Mouse (Mus musculus): ENCODE data around the gene Gm11232.

Gene Gm11232

DNA sequence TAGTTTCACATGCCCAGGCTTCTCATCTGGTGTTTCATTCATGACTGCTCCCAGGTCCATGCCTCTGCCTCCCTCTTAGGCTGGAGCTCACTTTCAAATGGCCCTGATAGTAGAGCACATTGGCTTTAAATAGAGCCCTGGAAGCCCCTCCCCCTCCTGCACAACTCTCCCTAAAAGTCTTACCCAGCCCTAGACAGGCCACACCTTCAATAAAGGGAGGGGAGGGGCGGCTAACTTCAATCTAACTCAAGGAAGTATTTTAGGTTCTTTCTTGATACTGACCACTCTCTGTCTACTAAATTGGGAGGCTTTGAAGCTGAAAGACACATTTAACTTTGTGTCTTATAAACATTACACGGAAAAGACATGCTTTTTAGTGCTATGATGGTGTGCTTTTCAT, at the start of gene Gm11232:
Gene Gm11232, minus strand, starts transcription at position 101 of the 400 bp plus-strand sequence.
- no peak for DNase-seq

- no peak for DNase-seq
These were observed 48.3 kb upstream of the Gm11232 start for GRCm38 (mm10) chr4:71805977-71806534.

- no peak for DNase-seq
These were observed 7.8 kb upstream of the Gm11232 start for GRCm38 (mm10) chr4:71765529-71765928.

- peak; percentile 89 for DNase-seq
These were observed 7.3 kb upstream of the Gm11232 start for GRCm38 (mm10) chr4:71765071-71765470.

DNA sequence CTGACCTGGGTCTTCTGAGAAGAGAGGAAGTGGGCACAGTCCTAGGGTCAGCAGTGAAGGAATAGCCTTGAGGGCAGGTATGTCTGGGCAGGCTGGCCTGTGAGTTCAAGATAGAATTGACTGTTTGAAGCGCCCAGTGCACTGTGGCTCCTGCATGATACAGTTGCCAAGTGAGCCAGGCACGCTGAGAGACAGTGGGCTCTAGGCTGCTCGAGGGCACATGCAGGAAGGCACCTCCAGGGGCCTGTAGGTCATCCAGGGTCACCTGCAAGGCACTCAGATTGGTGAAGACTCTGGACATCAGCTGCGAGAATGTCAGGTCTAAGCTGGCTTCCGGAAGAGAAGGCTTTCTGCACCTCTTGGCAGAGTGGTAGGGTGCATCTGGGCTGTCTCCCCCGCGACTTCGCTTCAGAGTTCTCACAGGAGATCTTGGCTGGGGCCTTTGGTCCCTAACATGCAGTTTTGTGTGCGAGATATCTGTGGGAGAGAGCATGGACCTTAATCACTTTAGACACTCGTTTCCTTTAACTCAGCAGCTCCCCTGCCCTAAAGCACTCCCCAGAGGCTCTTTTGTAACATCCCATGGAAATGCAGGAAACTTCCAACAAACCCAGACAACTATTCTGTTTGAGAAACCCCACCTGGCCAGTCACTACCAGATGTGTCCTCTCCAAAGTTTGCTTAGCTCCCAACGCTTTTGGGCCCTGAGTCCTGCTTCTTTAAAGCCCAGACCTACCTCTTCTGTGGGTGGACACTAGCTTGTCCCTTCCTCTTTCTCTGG, 1.1 kb downstream of the Gm11232 start:
- no peak for DNase-seq

DNA sequence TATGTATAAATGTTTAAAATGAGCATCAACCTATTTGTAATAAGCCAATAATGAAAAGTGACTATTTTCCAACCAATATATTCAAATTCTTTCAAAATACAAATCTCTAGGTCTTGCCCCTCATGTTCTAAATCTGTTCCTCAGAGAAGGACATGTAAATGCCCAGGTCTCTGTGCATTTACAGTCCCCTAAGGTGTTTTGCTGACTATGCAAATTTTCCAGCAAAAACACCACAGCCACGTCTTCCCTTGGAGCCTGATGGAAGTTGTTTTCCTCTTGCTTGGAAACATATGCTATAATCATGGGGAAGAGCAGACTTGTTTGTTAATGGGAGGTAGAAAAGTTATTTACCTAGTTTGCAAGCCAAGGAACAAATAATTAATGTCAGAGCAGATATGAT, 12.0 kb downstream of the Gm11232 start:
- no peak for DNase-seq

DNA sequence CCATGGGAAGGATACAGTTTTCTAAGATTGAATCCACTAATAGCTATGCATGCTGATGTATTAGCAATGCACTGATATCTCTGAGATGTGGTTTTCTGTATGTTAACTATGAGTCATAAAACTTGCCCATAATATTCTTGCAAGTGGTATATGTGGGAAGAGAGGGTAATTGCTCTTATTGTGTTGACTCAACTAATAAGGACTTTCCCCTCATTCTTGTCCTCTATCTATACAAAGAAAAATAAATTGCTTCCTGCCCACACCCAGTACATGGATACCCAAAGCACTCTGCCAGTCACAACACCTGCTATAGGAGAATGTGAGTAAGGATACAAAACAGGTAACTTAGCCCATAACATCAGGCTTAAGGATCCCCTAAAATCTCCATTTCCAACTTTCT, 21.2 kb downstream of the Gm11232 start:
- DNase-seq: no peak

- no peak for DNase-seq
These were observed 22.5 kb downstream of the Gm11232 start for GRCm38 (mm10) chr4:71735261-71735660.

DNA sequence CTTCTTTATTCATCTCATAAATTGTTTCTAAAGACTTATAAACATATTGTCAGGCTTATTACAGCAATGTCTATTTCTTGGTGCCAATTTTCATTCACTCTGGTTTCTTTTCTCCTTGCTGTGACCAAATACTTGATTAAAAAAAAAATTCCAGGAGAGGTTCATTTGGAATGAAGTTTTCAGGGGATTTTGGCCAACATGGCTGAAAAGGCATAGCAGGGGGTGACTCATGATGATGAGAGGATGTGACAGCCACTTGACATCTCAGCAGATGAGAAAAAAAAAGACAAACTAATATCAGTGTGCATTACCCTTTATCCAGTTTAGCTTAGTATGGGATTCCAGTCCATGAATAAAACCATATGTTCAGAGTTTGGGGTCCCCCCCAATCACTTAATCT, 28.4 kb downstream of the Gm11232 start:
- DNase-seq: no peak

DNA sequence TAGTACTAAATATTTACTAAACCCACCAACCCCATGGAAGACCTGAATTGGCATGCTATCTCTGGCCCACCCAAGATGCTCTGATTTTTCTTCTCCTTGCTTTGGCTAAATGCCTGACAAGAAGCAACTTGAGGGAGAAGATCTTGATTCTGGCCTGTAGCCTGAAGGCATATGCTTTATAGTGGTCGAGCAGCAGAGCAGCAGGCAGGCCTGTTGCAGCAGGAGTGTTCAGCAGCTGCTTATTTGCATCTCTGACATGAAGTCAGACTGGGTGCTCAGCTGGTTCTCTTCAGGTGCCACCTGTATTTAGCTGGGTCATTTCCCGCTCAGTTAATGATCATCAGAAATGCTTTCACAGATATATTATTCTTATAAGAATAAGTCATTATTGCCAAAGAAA, 30.2 kb downstream of the Gm11232 start:
- DNase-seq: no peak

DNA sequence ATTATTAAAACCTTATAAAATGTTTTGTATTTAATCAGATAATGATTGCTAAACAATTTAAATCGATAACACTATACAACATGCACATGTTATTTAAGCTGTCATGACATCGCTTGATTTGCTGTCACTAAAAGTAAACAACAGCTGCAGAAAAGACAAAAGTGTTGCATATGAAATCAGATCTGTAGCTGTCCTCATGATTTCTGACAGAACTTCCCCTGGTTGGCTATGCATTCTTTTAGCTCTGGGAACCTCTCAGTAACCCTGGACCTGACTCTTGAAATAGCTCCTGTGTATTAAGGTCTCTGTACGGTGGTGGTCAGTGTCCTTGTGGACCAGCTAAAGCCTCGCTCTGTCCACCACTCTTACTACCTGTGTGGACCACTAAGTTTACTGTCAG, 30.7 kb downstream of the Gm11232 start:
- no peak for DNase-seq

DNA sequence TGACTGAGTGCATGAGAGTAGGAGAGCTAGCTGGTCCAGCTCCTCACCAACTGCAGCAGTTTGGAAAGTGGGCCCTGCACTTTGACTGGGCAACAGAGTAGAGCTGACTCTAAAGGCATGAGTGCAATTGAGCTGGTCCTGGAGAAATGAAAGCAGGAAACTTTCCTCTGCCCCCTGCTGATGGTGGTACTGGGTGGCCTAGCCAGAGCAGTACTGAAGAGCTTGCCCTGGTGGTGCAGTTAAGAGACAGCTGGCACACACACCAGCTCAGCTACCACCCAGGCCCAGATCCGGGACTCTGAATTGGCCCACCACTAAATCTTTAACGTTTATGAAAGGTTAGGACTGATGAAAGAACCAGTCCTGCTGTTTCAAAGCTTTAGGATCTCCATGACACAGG, 31.9 kb downstream of the Gm11232 start:
- no peak for DNase-seq

Data from cerebellum, adult 9-10 months (tissue).